Comparison of ENCODE assay signal across 14 mouse cellular contexts in the genomic region with DNA sequence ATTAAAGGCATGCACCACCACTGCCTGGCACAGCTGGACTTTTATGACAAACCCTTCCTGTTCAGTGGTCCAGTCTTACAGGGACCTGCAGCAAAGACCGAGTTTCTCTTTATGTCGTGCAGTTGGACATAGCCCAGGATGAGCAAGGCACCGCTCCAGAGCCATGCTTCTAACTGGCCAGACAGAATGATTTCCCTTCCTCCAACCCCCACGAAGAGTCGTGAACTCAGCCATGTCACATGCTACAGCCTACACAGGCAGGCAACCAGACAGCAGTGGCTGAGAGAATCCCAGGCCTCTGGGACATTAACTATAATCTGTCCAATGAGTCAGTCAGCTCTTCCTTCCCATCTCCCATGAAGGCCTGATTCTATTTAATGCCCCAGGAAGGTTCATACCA.
DNase-seq lines count a peak whose midpoint lies in the region; ATAC-seq and TF ChIP-seq lines count a peak whose summit lies in the region.
"Had no signal": no experiment of that assay in that cellular context is flagged by ENCODE, and none has a peak within 500 bp of the region (broad histone marks: within the 10 kb centered on the region; RNA-seq: fewer than 3 reads in every experiment).

No protein-coding gene starts in this region.

- no peak overlapping the region for H3K4me3 ChIP-seq in forebrain, embryonic 11.5 days (ENCODE audit: low read depth, low read length)
- no peak overlapping the region for H3K4me3 ChIP-seq in forebrain, embryonic 13.5 days
- H3K4me3 ChIP-seq in lung, embryonic 14.5 days (ENCODE audit: low read depth, low read length), result no peak overlapping the region
- no peak overlapping the region for H3K4me3 ChIP-seq in bone marrow macrophage, adult 2 months (ENCODE audit: insufficient read depth, low read length)
- H3K4me3 ChIP-seq: erythroblast, embryonic 14.5 days; liver, embryonic 15.5 days; neural tube, embryonic 13.5 days had no signal

- no peaks in the 10 kb centered on the region for H3K9me3 ChIP-seq in forebrain, embryonic 11.5 days (ENCODE audit: control insufficient read depth, low read length)
- H3K9me3 ChIP-seq in forebrain, embryonic 13.5 days (replicated peaks), result peaks cover 6% of the 10 kb centered on the region; the same call in 1 of the 2 replicates
- no peaks in the 10 kb centered on the region for H3K9me3 ChIP-seq in lung, embryonic 14.5 days (ENCODE audit: low read depth, low read length)
- H3K9me3 ChIP-seq: liver, embryonic 15.5 days had no signal

- ATAC-seq in forebrain, embryonic 11.5 days (replicated peaks; ENCODE audit: low FRiP score), result no peak
- ATAC-seq in forebrain, embryonic 13.5 days, result no peak
- ATAC-seq in lung, embryonic 14.5 days (ENCODE audit: insufficient read depth), result 0 out of 2 replicates have a peak, but pooled peaks have one; percentile 22
- ATAC-seq: activated CD4-positive, CD25-positive, alpha-beta regulatory T cell, adult 4 months; hindbrain, postnatal 0 days had no signal

- no peak for TF ChIP-seq CTCF in lung, embryonic 14.5 days (IDR thresholded peaks at IDR 0.05; ENCODE audit: low read depth)
- no peak for TF ChIP-seq CTCF in bone marrow macrophage, adult 2 months (IDR thresholded peaks at IDR 0.05; ENCODE audit: low read depth, low read length)

- H3K4me2 ChIP-seq in forebrain, embryonic 11.5 days (ENCODE audit: low read depth, low read length, severe bottlenecking), result no peak overlapping the region
- no peak overlapping the region for H3K4me2 ChIP-seq in forebrain, embryonic 13.5 days
- H3K4me2 ChIP-seq in lung, embryonic 14.5 days, result no peak overlapping the region
- H3K4me2 ChIP-seq: liver, embryonic 15.5 days; neural tube, embryonic 13.5 days had no signal

- H3K4me1 ChIP-seq in forebrain, embryonic 11.5 days (replicated peaks; ENCODE audit: control insufficient read depth, insufficient read depth, low read length), result 0 out of 2 replicates have a peak, but pooled peaks cover 3% of the 10 kb centered on the region
- H3K4me1 ChIP-seq in forebrain, embryonic 13.5 days, result peaks cover 9% of the 10 kb centered on the region
- H3K4me1 ChIP-seq in lung, embryonic 14.5 days (ENCODE audit: insufficient read depth), result no peaks in the 10 kb centered on the region
- H3K4me1 ChIP-seq in bone marrow macrophage, adult 2 months (ENCODE audit: control insufficient read depth, insufficient read depth, low read length), result peaks cover 36% of the 10 kb centered on the region
- H3K4me1 ChIP-seq: liver, embryonic 15.5 days had no signal

- no peak overlapping the region for H3K27ac ChIP-seq in forebrain, embryonic 11.5 days (ENCODE audit: low read depth, low read length)
- no peak overlapping the region for H3K27ac ChIP-seq in forebrain, embryonic 13.5 days
- H3K27ac ChIP-seq in lung, embryonic 14.5 days (ENCODE audit: low read depth), result no peak overlapping the region
- H3K27ac ChIP-seq in bone marrow macrophage, adult 2 months (ENCODE audit: insufficient read depth, low read depth, low read length), result 0 out of 2 replicates have a peak overlapping the region, but pooled peaks have one; percentile 22
- H3K27ac ChIP-seq: hindbrain, postnatal 0 days; liver, embryonic 15.5 days; neural tube, embryonic 13.5 days had no signal

- no peak overlapping the region for H3K9ac ChIP-seq in forebrain, embryonic 11.5 days (ENCODE audit: low read length)
- H3K9ac ChIP-seq in forebrain, embryonic 13.5 days, result no peak overlapping the region
- no peak overlapping the region for H3K9ac ChIP-seq in lung, embryonic 14.5 days
- H3K9ac ChIP-seq: liver, embryonic 15.5 days; neural tube, embryonic 13.5 days had no signal

- H3K27me3 ChIP-seq in forebrain, embryonic 11.5 days (ENCODE audit: control insufficient read depth, insufficient read depth, low read length), result no peaks in the 10 kb centered on the region
- no peaks in the 10 kb centered on the region for H3K27me3 ChIP-seq in forebrain, embryonic 13.5 days
- no peaks in the 10 kb centered on the region for H3K27me3 ChIP-seq in lung, embryonic 14.5 days (ENCODE audit: insufficient read depth, low read length)
- H3K27me3 ChIP-seq: liver, embryonic 15.5 days; neural tube, embryonic 13.5 days had no signal

- no peaks in the 10 kb centered on the region for H3K36me3 ChIP-seq in forebrain, embryonic 11.5 days (ENCODE audit: control insufficient read depth, insufficient read depth, low read length)
- 0 out of 2 replicates have a peak, but pooled peaks cover 5% of the 10 kb centered on the region for H3K36me3 ChIP-seq in forebrain, embryonic 13.5 days (ENCODE audit: poor library complexity, severe bottlenecking)
- H3K36me3 ChIP-seq in lung, embryonic 14.5 days (ENCODE audit: insufficient read depth), result no peaks in the 10 kb centered on the region
- H3K36me3 ChIP-seq: liver, embryonic 15.5 days; neural tube, embryonic 13.5 days had no signal

- no peak for TF ChIP-seq POLR2A in bone marrow macrophage, adult 2 months (IDR thresholded peaks at IDR 0.05; ENCODE audit: borderline replicate concordance, low read depth, low read length)

- DNase-seq in forebrain, embryonic 11.5 days (ENCODE audit: low spot score), result peak; percentile 32
- peak; percentile 41 for DNase-seq in lung, embryonic 14.5 days
- no peak for DNase-seq in lung, adult 18-20 months
- peak; percentile 25 to 41 for DNase-seq in kidney, postnatal 36 days
- DNase-seq in adrenal gland, adult 8-10 months, result no peak
- DNase-seq: layer of hippocampus, postnatal 36 days; thymus, postnatal 25 days had no signal

- WGBS in forebrain, embryonic 11.5 days, result 91% methylated on average over 5 of the region's 5 CpGs
- WGBS in forebrain, embryonic 13.5 days, result 94% methylated on average over 5 of the region's 5 CpGs
- WGBS in lung, embryonic 14.5 days, result 61% methylated on average over 5 of the region's 5 CpGs

Comparison
In these comparisons a context has a peak if more than half of its experiments do, and no peak if none do; other contexts are left out.
1. DNase-seq: peak in forebrain, embryonic 11.5 days (single experiment), lung, embryonic 14.5 days (single experiment) and kidney, postnatal 36 days (2 of 2); none in lung, adult 18-20 months (0 of 2) and adrenal gland, adult 8-10 months (single experiment).